Mouse (Mus musculus): ENCODE results near the gene Wdr13. TPM values are rescaled to one million over a fixed set of nuclear protein-coding genes. Genes with fewer than 3 reads are reported as not detected.

Wdr13 gene
- polyA plus RNA-seq, 1 experiment from 2014 or later: 31.5 TPM

Other genes starting within 250 kb of the Wdr13 start
- 45.0 and 47.0 TPM in 2 replicates for gene Slc35a2, start 248.9 kb downstream of the Wdr13 start, polyA plus RNA-seq (2015; fragmentation: Nextera tagmentation; extraction: Ambion mirVana)
- gene Pqbp1, start 233.6 kb downstream of the Wdr13 start, polyA plus RNA-seq (2015; fragmentation: Nextera tagmentation; extraction: Ambion mirVana): 99.8 and 104 TPM in 2 replicates
- gene Timm17b, start 233.5 kb downstream of the Wdr13 start, polyA plus RNA-seq (2015; fragmentation: Nextera tagmentation; extraction: Ambion mirVana): 142 and 143 TPM in 2 replicates
- gene Gm10491, start 225.1 kb downstream of the Wdr13 start, polyA plus RNA-seq (2015; fragmentation: Nextera tagmentation; extraction: Ambion mirVana): not detected in 2 replicates
- not detected in 2 replicates for gene Gm10490, start 223.3 kb downstream of the Wdr13 start, polyA plus RNA-seq (2015; fragmentation: Nextera tagmentation; extraction: Ambion mirVana)
- 7.6 and 8.6 TPM in 2 replicates for gene Pcsk1n, start 213.1 kb downstream of the Wdr13 start, polyA plus RNA-seq (2015; fragmentation: Nextera tagmentation; extraction: Ambion mirVana)
- gene Eras, start 204.3 kb downstream of the Wdr13 start, polyA plus RNA-seq (2015; fragmentation: Nextera tagmentation; extraction: Ambion mirVana): not detected in 2 replicates
- gene Hdac6, start 185.0 kb downstream of the Wdr13 start, polyA plus RNA-seq (2015; fragmentation: Nextera tagmentation; extraction: Ambion mirVana): 21.4 and 23.3 TPM in 2 replicates
- gene Gata1, start 154.8 kb downstream of the Wdr13 start, polyA plus RNA-seq (2015; fragmentation: Nextera tagmentation; extraction: Ambion mirVana): 5.6 and 6.0 TPM in 2 replicates
- gene Glod5, start 114.4 kb downstream of the Wdr13 start, polyA plus RNA-seq (2015; fragmentation: Nextera tagmentation; extraction: Ambion mirVana): 1.8 and 2.1 TPM in 2 replicates
- gene Suv39h1, start 58.1 kb downstream of the Wdr13 start, polyA plus RNA-seq (2015; fragmentation: Nextera tagmentation; extraction: Ambion mirVana): 42.1 and 42.4 TPM in 2 replicates
- 0.41 and 0.62 TPM in 2 replicates for gene Was, start 42.4 kb downstream of the Wdr13 start, polyA plus RNA-seq (2015; fragmentation: Nextera tagmentation; extraction: Ambion mirVana)
- gene Rbm3, start 13.0 kb upstream of the Wdr13 start, polyA plus RNA-seq (2015; fragmentation: Nextera tagmentation; extraction: Ambion mirVana): 396 and 404 TPM in 2 replicates
- 10.9 and 11.6 TPM in 2 replicates for gene Tbc1d25, start 43.3 kb upstream of the Wdr13 start, polyA plus RNA-seq (2015; fragmentation: Nextera tagmentation; extraction: Ambion mirVana)
- 53.3 and 67.0 TPM in 2 replicates for gene Ebp, start 60.6 kb upstream of the Wdr13 start, polyA plus RNA-seq (2015; fragmentation: Nextera tagmentation; extraction: Ambion mirVana)
- 13.8 and 15.9 TPM in 2 replicates for gene Porcn, start 73.6 kb upstream of the Wdr13 start, polyA plus RNA-seq (2015; fragmentation: Nextera tagmentation; extraction: Ambion mirVana)
- 35.1 and 39.1 TPM in 2 replicates for gene Ftsj1, start 119.5 kb upstream of the Wdr13 start, polyA plus RNA-seq (2015; fragmentation: Nextera tagmentation; extraction: Ambion mirVana)
- 26.0 and 31.3 TPM in 2 replicates for gene Slc38a5, start 138.2 kb upstream of the Wdr13 start, polyA plus RNA-seq (2015; fragmentation: Nextera tagmentation; extraction: Ambion mirVana)
- gene Ssxb10, start 194.5 kb upstream of the Wdr13 start, polyA plus RNA-seq (2015; fragmentation: Nextera tagmentation; extraction: Ambion mirVana): not detected in 2 replicates
- not detected in 2 replicates for gene Ssxb9, start 234.1 kb upstream of the Wdr13 start, polyA plus RNA-seq (2015; fragmentation: Nextera tagmentation; extraction: Ambion mirVana)

Data from stomach, embryonic 16.5 days (tissue).